Mouse (Mus musculus) thymus, postnatal 25 days (tissue): ENCODE results near the gene Acbd4.

Experiments
- DNase-seq: peaks from one replicate; pipeline ENCODE4 v3.0.0; 2022

The Acbd4 gene

GRCm38 (mm10) chr11:103093862-103094833 is 7.3 kb upstream of the Acbd4 start:
- no peak for DNase-seq

- no peak for DNase-seq
Measured at GRCm38 (mm10) chr11:103095107-103095670, 6.3 kb upstream of the Acbd4 start.

GRCm38 (mm10) chr11:103095801-103096200 is 5.7 kb upstream of the Acbd4 start:
- no peak for DNase-seq

- no peak for DNase-seq
Measured at GRCm38 (mm10) chr11:103096979-103097894, 4.2 kb upstream of the Acbd4 start.

- DNase-seq: no peak
Measured at GRCm38 (mm10) chr11:103098531-103099190, 2.8 kb upstream of the Acbd4 start.

- DNase-seq: no peak
Measured at GRCm38 (mm10) chr11:103099352-103099940, 2.0 kb upstream of the Acbd4 start.

- no peak for DNase-seq
Measured at GRCm38 (mm10) chr11:103100361-103100760, 1.1 kb upstream of the Acbd4 start.

- DNase-seq: peak; percentile 18
Measured at GRCm38 (mm10) chr11:103101866-103102501, 502 bp downstream of the Acbd4 start.

- peak; percentile 98 for DNase-seq
Measured at GRCm38 (mm10) chr11:103102725-103103349, 1.4 kb downstream of the Acbd4 start.

GRCm38 (mm10) chr11:103103621-103104020 is 2.1 kb downstream of the Acbd4 start:
- peak; percentile 35 for DNase-seq

- DNase-seq: no peak
Measured at GRCm38 (mm10) chr11:103104469-103104868, 3.0 kb downstream of the Acbd4 start.

GRCm38 (mm10) chr11:103105180-103105725 is 3.8 kb downstream of the Acbd4 start:
- DNase-seq: no peak

GRCm38 (mm10) chr11:103105810-103106209 is 4.3 kb downstream of the Acbd4 start:
- DNase-seq: no peak

- DNase-seq: no peak
Measured at GRCm38 (mm10) chr11:103106386-103106785, 4.9 kb downstream of the Acbd4 start.

GRCm38 (mm10) chr11:103111301-103111700 is 9.8 kb downstream of the Acbd4 start:
- no peak for DNase-seq

GRCm38 (mm10) chr11:103111881-103112551 is 10.5 kb downstream of the Acbd4 start:
- peak; percentile 22 for DNase-seq

GRCm38 (mm10) chr11:103112552-103112912 is 11.1 kb downstream of the Acbd4 start:
- DNase-seq: no peak

- DNase-seq: no peak
Measured at GRCm38 (mm10) chr11:103113005-103113404, 11.5 kb downstream of the Acbd4 start.

- DNase-seq: no peak
Measured at GRCm38 (mm10) chr11:103113771-103114170, 12.3 kb downstream of the Acbd4 start.

- peak; percentile 6 for DNase-seq
Measured at GRCm38 (mm10) chr11:103114270-103114943, 12.9 kb downstream of the Acbd4 start.
